Mouse (Mus musculus): ENCODE results near the gene Lsp1.

- no peak for TF ChIP-seq POLR2AphosphoS5 (IDR thresholded peaks at IDR 0.05; ENCODE audit: insufficient replicate concordance, low read depth, low read length)
- TF ChIP-seq CTCF (IDR thresholded peaks at IDR 0.05; ENCODE audit: low read depth, low read length): no peak
- TF ChIP-seq GATA1 (IDR thresholded peaks at IDR 0.05; ENCODE audit: borderline replicate concordance, low read length): no peak
Measured at GRCm38 (mm10) chr7:142440657-142441114, 19.9 kb upstream of the Lsp1 start.

Data from G1E (cell line).